Mouse (Mus musculus): ENCODE results near the gene Cebpzos.

Cebpzos gene

DNA sequence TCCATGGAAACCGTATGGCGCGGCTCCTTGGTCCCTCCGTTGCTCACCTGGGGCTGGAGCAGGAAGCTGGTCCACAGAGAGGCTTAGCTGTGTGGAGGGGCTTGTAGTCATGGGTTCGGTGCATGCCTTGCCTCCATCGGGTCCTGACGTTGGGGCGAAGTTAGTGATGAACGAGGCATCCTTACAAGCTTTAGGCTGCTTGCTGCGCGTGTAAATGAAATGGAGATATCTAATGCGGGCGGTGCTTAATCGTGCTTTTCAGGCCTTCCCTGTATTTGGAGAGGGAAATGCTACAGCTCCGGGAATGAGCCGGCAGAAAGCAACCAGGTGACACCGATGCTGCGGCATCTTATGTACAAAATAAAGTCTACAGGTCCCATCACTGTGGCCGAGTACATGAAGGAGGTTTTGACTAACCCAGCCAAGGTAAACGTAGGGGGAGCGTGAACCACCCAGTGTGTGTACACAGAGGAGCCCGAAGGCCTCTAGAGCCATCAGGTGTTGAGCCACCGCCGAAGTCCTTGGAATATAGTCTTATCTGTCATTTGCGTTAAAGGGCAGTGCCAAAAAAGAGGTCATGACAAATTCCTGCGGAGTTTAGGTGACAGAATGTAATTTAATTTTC is 21.0 kb downstream of the Cebpzos start:
- DNase-seq (ENCODE audit: extremely low spot score, low spot score), result no peak

DNA sequence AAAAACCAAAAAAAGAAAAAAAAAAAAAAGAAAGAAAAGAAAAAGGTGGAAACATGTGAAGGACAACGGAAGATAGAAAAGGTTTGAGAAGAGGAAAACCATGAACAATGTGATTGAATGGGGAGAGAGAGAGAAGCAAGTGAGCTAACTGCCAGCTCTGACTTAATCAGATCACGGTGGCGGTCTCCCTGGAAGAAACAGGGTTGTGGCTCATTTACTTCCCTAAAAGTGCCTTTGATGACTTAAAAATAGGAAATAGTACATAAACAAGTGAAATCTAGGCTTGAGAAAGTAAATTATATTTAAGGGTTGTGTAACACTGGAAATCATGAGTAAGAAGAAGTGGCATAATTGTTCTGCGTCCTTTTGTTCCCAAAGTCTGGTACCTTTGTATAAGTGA is 22.6 kb downstream of the Cebpzos start:
- no peak for DNase-seq (ENCODE audit: extremely low spot score, low spot score)

DNA sequence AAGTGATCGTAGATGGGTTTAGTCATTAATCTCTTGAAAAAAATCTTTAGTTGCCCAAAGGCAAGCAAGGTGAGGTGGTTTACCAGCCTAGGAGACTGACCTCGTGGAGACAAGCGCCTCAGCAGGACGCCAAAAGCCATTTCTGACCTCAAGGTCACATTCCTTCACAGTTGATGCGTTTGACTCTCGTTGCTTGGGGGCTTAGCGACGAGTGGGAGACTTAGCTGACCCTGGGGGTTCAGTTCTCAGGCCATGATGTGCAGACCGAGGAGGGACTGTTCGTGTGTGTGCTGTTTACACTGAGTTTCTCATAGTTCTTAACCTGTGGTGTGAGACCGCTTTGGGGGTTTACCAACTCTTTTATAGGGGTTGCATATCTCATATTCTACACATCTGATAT is 26.3 kb downstream of the Cebpzos start:
- DNase-seq (ENCODE audit: extremely low spot score, low spot score), result no peak

DNA sequence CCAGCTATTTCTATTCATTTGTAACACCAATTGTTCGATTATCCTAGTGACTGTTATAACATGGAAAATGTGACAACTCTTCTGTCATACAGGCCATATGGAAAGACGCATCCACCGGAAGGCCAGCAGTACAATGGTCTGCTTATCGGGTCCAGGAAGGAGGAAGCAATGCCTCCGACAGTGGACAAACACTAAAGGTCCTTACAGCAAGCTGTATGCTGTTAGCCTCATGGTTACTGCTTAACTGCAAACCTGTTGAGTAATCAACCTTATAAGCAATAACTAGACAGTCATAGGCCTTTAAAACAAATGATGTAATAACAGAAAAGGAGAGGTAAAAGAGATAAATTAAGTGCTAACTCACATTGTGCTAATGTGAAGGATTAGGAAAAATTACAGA is 34.9 kb downstream of the Cebpzos start:
- DNase-seq (ENCODE audit: extremely low spot score, low spot score), result no peak

DNA sequence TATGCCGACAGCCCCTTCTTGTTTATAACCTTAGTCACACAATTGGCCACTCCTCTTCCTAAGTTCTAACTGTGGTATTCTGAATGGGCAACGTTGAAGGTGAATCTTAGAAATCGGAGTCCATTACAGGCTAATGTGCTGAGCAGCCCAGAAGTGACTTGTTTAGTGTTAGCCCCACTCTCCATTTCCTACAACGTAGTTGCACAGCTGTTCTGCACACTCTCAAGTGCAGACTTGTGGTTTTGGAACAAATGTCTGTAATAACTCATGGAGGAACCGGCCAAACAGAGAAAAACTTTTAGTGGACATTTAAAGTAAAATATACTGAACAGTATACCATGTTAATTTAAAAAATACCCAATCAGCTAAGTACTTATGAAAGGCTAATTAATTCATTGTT is 35.8 kb downstream of the Cebpzos start:
- no peak for DNase-seq (ENCODE audit: extremely low spot score, low spot score)

DNA sequence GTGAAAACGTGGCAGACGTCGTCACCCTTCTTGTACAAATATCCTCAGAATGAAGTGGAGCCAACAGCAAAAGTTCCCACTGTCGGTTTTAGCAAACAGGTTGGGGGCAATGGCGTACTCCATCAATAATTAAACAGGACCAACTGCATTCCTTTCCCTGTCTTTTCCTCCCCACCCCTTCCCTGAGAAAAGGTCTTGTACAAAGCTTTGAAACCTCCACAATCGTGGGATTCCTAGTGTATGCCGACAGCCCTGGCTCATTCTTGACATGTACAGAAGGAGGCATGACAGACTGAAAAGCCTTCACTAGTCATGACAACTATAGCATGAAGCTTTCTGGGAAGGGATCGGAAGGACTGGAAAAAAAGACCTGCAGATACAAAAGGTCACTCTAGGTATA is 36.9 kb downstream of the Cebpzos start:
- DNase-seq (ENCODE audit: extremely low spot score, low spot score), result no peak

DNA sequence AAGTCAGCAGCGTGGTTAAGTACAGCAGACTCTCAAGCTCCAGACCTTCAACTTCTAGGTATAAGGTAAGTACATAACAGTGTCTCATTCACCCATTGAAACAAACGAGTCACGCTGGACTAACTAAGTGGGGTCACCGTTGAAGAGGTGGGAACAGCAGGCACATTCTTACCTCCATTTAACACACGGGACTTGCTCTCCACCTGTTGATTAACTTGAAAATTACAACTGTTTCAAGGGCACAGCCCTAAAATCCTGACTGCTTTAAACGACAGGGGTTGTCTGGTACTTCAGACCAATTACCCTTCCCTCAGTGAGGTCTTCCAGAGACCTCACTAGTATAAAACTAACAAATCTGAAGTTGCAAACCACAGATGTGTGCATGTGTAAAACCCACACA is 43.2 kb downstream of the Cebpzos start:
- DNase-seq (ENCODE audit: extremely low spot score, low spot score), result no peak

DNA sequence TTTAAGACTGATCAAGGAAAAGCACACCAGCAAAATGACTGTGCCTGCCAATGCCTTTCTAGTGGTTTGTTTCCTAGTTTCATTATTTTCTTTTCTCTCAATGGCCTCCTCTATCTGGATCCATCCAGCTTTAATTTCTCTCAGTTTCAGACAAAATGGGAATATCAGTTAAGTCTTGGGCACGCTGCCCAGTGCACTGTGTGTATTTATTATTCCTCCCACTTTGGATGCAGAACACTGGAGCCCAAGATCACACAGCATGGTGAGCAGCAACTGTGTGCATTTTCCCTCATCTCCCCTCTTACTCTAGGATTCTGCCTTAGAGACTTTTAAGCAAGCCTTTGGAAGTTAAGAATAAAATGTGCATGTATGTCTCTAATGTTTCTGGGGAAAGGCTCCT is 48.1 kb downstream of the Cebpzos start:
- DNase-seq (ENCODE audit: extremely low spot score, low spot score), result no peak

DNA sequence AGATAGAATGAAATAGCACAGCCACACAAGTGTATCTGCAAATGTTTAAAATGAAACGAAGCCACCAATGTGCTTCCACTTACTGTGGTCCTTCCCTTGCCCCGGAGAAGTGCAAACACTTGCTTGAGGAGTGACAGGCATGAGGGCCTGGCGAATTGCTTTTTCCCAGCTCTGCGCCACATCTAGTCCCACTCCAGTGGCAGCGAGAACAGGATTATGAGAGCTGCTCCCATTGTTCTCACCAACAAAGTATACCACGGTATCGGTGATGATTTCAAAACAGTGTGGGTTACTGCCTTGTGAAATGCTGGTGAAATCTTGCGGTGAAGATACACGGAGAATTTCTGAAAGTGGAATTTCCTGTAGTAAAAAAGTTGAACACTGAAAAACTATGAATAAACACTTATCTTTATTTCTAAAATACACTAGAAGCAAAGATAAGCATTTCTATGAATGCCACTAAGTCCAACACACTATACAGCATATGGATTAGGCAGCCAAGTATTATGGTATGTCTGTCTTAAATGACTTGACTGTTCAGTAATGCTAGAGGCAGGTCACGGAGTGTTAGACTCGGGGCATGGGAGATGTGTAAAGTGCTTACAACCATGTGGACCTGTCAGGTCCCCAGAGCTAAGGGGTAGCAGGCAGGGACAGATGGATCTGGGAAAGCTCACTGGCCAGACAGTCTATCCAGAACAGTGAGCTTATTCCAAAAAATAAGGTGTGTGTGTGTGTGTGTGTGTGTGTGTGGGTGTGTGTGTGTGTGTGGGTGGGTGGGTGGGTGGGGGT is 50.0 kb downstream of the Cebpzos start:
- DNase-seq (ENCODE audit: extremely low spot score, low spot score), result no peak

DNA sequence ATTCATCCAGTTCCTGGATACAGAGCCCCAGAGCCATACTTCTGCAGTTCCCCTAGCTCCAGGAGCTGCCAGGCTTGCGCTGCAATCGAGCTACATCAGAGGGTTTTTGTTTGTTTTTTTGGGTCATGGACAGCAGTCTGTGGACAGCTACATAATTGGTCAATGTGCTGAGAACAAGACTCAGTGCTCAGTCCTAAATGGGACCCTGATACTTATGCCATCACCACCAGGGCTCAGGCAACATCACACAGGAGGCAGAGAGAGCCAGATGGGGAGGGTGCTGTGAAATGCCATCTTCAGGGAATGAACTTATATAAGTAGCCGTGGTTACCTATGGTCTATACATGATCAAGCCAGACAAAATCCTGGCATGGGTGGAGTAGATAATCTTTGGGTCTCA is 52.2 kb downstream of the Cebpzos start:
- no peak for DNase-seq (ENCODE audit: extremely low spot score, low spot score)
